Mouse (Mus musculus) lung, embryonic 14.5 days (tissue): Measurements from ENCODE around the gene Stx1a. TPM values are rescaled to one million over a fixed set of nuclear protein-coding genes. Genes with fewer than 3 reads are reported as not detected.
A peak's percentile ranks its signal among the peaks of the same experiment; 100 is the strongest.

Experiments used
- ATAC-seq: fragments of 200-750 bp; cut with Nextera tagmentation; 2 replicates; pipeline ENCODE4 v1.8.0; 2017; ENCODE audit warnings: mild to moderate bottlenecking, moderate TSS enrichment, moderate library complexity; ENCODE audit not compliant: insufficient read depth
- DNase-seq: peaks from one replicate; pipeline ENCODE4 v3.0.0-alpha.2; 2015
- H3K27ac ChIP-seq: fragments of 300-500 bp; sonication (generic); 2 replicates; pipeline ENCODE4 v1.5.1; 2014; ENCODE audit warnings: low read depth, mild to moderate bottlenecking, moderate library complexity
- H3K27me3 ChIP-seq: fragments of 300-500 bp; sonication (generic); 2 replicates; pipeline ENCODE4 v1.6.1; 2014; ENCODE audit warnings: low read length, control low read depth; ENCODE audit not compliant: insufficient read depth
- H3K36me3 ChIP-seq: fragments of 300-500 bp; sonication (generic); 2 replicates; pipeline ENCODE4 v1.6.1; 2014; ENCODE audit warnings: control low read depth; ENCODE audit not compliant: insufficient read depth
- H3K4me1 ChIP-seq: fragments of 300-500 bp; sonication (generic); 2 replicates; pipeline ENCODE4 v1.6.1; 2014; ENCODE audit warnings: antibody characterized with exemption, control low read depth; ENCODE audit not compliant: insufficient read depth
- H3K4me2 ChIP-seq: fragments of 300-500 bp; sonication (generic); 2 replicates; pipeline ENCODE4 v1.6.1; 2014; ENCODE audit warnings: mild to moderate bottlenecking
- H3K4me3 ChIP-seq: fragments of 300-500 bp; sonication (generic); 2 replicates; pipeline ENCODE4 v1.5.1; 2014; ENCODE audit warnings: low read depth, low read length
- H3K9ac ChIP-seq: fragments of 300-500 bp; sonication (generic); 2 replicates; pipeline ENCODE4 v1.6.1; 2014
- H3K9me3 ChIP-seq: fragments of 300-500 bp; sonication (generic); 2 replicates; pipeline ENCODE4 v1.6.1; 2016; ENCODE audit warnings: low read depth, low read length, control low read depth
- CTCF ChIP-seq: IDR thresholded peaks from 2 replicates; pipeline ENCODE4 v1.5.1; 2016; ENCODE audit warnings: antibody characterized with exemption, low read depth
- WGBS: fragments of 180-500 bp; shearing (Covaris S2); extraction: QIAGEN DNeasy Blood & Tissue Kit; methylation state at CpG from one replicate; pipeline ENCODE4 v1.1.7; 2014; 5-methylcytosine and 5-hydroxymethylcytosine counted together
- polyA plus RNA-seq: library from polyadenylated mRNA; unstranded; fragments of >200 nt; fragmentation: Nextera tagmentation; extraction: Ambion mirVana; gene quantifications from 2 replicates; pipeline ENCODE4 v1.2.1, GENCODE M21; 2014

The Stx1a gene
- polyA plus RNA-seq, 1 experiment from 2014 or later, result 14.5 TPM

- ATAC-seq, result no peak
- 5% methylated on average over 16 of the region's 16 CpGs for whole genome bisulfite sequencing
- 0 out of 2 replicates have a peak overlapping the region, but pooled peaks have one; percentile 54 for H3K27ac ChIP-seq
These were observed 10.4 kb upstream of the Stx1a start for GRCm38 (mm10) chr5:135012671-135013441.

DNA sequence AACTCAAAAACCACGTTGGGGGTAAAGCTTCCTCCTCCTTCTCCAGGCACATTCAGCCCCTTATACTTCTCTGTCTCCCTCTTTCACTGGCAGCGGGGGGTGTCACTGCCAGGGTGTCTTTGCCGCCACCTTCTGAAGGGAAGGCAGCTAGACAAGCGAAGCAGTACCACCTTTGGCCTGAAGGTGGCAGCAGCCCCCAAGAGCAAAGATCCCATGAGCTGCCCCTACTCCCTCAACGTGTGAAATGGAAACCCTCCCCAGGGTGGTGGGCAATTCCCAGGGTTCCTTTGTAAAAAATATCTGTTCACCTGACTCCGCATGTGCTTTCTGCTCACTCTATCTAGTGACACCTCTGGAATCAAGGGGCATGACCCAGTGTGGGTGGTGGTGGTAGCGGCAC is 7.8 kb upstream of the Stx1a start:
- no peak overlapping the region for H3K4me2 ChIP-seq
- ATAC-seq, result peak; percentile 20; the same call in 1 of the 2 replicates
- no peaks in the 10 kb centered on the region for H3K9me3 ChIP-seq
- WGBS, result 13% methylated on average over 7 of the region's 7 CpGs
- peaks cover 17% of the 10 kb centered on the region for H3K4me1 ChIP-seq
- DNase-seq, result peak; percentile 92
- H3K4me3 ChIP-seq, result no peak overlapping the region
- no peaks in the 10 kb centered on the region for H3K27me3 ChIP-seq
- H3K36me3 ChIP-seq, result no peaks in the 10 kb centered on the region
- peak; percentile 98 for TF ChIP-seq CTCF
- no peak overlapping the region for H3K9ac ChIP-seq
- H3K27ac ChIP-seq, result no peak overlapping the region

More at GRCm38 (mm10) chr5:135012671-135013441, 10.4 kb upstream of the Stx1a start:
- no peaks in the 10 kb centered on the region for H3K36me3 ChIP-seq
- peak overlapping the region; percentile 52 for H3K4me2 ChIP-seq
- H3K4me3 ChIP-seq, result peak overlapping the region; percentile 24
- no peaks in the 10 kb centered on the region for H3K9me3 ChIP-seq
- DNase-seq, result peak; percentile 89
- H3K9ac ChIP-seq, result peak overlapping the region; percentile 32; the same call in 1 of the 2 replicates
- H3K4me1 ChIP-seq, result peaks cover 22% of the 10 kb centered on the region
- H3K27me3 ChIP-seq, result no peaks in the 10 kb centered on the region
- TF ChIP-seq CTCF, result peak; percentile 73

GRCm38 (mm10) chr5:135016224-135016759 is 7.0 kb upstream of the Stx1a start:
- 35% methylated on average over 4 of the region's 4 CpGs for WGBS
- Histone ChIP-seq H3K27ac (no peak overlapping the region), H3K27me3 (no peaks in the 10 kb centered on the region), H3K4me3 (no peak overlapping the region), H3K9me3 (no peaks in the 10 kb centered on the region), H3K9ac (no peak overlapping the region), H3K4me1 (peaks cover 10% of the 10 kb centered on the region; the same call in 1 of the 2 replicates), H3K36me3 (no peaks in the 10 kb centered on the region), H3K4me2 (no peak overlapping the region)
- TF ChIP-seq CTCF, result peak; percentile 24
- ATAC-seq, result no peak
- no peak for DNase-seq

DNA sequence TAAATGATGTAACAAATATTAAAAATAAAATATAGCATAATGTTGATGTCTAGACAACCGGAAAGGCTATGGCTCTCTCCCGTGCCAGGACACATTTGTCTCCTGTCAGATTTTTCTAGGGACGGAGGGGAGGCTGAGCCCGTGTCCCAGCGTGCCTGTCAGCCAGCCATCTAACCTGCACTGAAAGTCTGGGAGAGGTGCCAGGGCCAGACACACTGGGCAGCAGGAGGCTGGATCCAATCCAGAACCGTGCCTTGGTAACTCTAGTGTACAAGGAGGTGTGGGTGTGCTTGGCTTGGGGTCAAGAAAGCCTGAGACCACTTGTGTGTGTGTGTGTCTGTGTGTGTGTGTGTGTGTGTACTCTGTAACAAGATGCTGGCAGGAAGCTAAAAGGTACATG is 1.5 kb upstream of the Stx1a start:
- Histone ChIP-seq H3K27ac (peak overlapping the region; percentile 50; the same call in 1 of the 2 replicates), H3K4me2 (no peak overlapping the region), H3K4me1 (peaks cover 18% of the 10 kb centered on the region), H3K27me3 (no peaks in the 10 kb centered on the region), H3K9me3 (no peaks in the 10 kb centered on the region), H3K9ac (no peak overlapping the region), H3K36me3 (no peaks in the 10 kb centered on the region), H3K4me3 (no peak overlapping the region)
- no peak for TF ChIP-seq CTCF
- ATAC-seq (0 out of 2 replicates have a peak, but pooled peaks have one; percentile 21), DNase-seq (peak; percentile 79)
- WGBS, result 24% methylated on average over 6 of the region's 6 CpGs

- peaks cover 32% of the 10 kb centered on the region for H3K4me1 ChIP-seq
- H3K36me3 ChIP-seq, result no peaks in the 10 kb centered on the region
- peak overlapping the region; percentile 74 for H3K4me2 ChIP-seq
- TF ChIP-seq CTCF, result no peak
- peak overlapping the region; percentile 1; the same call in 1 of the 2 replicates for H3K27ac ChIP-seq
- no peak for ATAC-seq
- H3K9ac ChIP-seq, result peak overlapping the region; percentile 64; the same call in 1 of the 2 replicates
- H3K27me3 ChIP-seq, result no peaks in the 10 kb centered on the region
- 20% methylated on average over 11 of the region's 11 CpGs for WGBS
- DNase-seq, result peak; percentile 83
- H3K4me3 ChIP-seq, result peak overlapping the region; percentile 60
- H3K9me3 ChIP-seq, result no peaks in the 10 kb centered on the region
These were observed 1.5 kb downstream of the Stx1a start for GRCm38 (mm10) chr5:135024665-135025224.

GRCm38 (mm10) chr5:135025899-135026298 is 2.6 kb downstream of the Stx1a start:
- peak; percentile 16; the same call in 1 of the 2 replicates for TF ChIP-seq CTCF
- Histone ChIP-seq H3K4me2 (peak overlapping the region; percentile 74), H3K4me1 (peaks cover 32% of the 10 kb centered on the region), H3K27ac (peak overlapping the region; percentile 30; the same call in 1 of the 2 replicates), H3K9me3 (no peaks in the 10 kb centered on the region), H3K9ac (peak overlapping the region; percentile 38), H3K4me3 (peak overlapping the region; percentile 9), H3K27me3 (no peaks in the 10 kb centered on the region), H3K36me3 (no peaks in the 10 kb centered on the region)
- WGBS, result 12% methylated on average over 7 of the region's 7 CpGs
- DNase-seq, result peak; percentile 71
- ATAC-seq, result no peak
